9 mouse cellular contexts compared by ENCODE assay signal in genomic region chr1:193625101-193625956, GRCm38 (mm10).
A peak's percentile ranks its signal among the peaks of the same experiment; 100 is the strongest.
DNase-seq lines count a peak whose midpoint lies in the region; ATAC-seq lines count a peak whose summit lies in the region.
"Had no signal": no experiment of that assay in that cellular context is flagged by ENCODE, and none has a peak within 500 bp of the region (broad histone marks: within the 10 kb centered on the region; RNA-seq: fewer than 3 reads in every experiment).

No protein-coding gene starts in this region.

- H3K27me3 ChIP-seq in kidney, embryonic 14.5 days (ENCODE audit: control insufficient read depth, insufficient read depth, low read length): 0 out of 2 replicates have a peak, but pooled peaks cover 3% of the 10 kb centered on the region
- peaks cover 9% of the 10 kb centered on the region; the same call in 1 of the 2 replicates for H3K27me3 ChIP-seq in heart, embryonic 12.5 days (replicated peaks)

- H3K4me1 ChIP-seq in kidney, embryonic 14.5 days (ENCODE audit: control insufficient read depth, insufficient read depth, low read length): no peaks in the 10 kb centered on the region
- peaks cover 31% of the 10 kb centered on the region for H3K4me1 ChIP-seq in heart, embryonic 12.5 days (replicated peaks)
- H3K4me1 ChIP-seq: lung, embryonic 15.5 days had no signal

- DNase-seq in kidney, adult 8-10 months: peak; percentile 59 to 64
- DNase-seq in brain, adult 2 months (ENCODE audit: low read depth, low spot score): peak; percentile 50
- DNase-seq in retina, adult 2 months (ENCODE audit: low read depth, low spot score): peak; percentile 73
- no peak for DNase-seq in thymus, postnatal 25 days
- DNase-seq in spleen, adult 12 weeks (ENCODE audit: low spot score): no peak
- DNase-seq in frontal cortex, postnatal 36 days (ENCODE audit: low spot score in 2 of 2): no peak

- no peak for ATAC-seq in kidney, embryonic 14.5 days (ENCODE audit: low FRiP score, low TSS enrichment)
- ATAC-seq in heart, embryonic 12.5 days (ENCODE audit: insufficient number of reproducible peaks, low FRiP score): no peak

- H3K36me3 ChIP-seq in kidney, embryonic 14.5 days (ENCODE audit: control insufficient read depth, insufficient read depth, low read length): no peaks in the 10 kb centered on the region
- no peaks in the 10 kb centered on the region for H3K36me3 ChIP-seq in heart, embryonic 12.5 days
- H3K36me3 ChIP-seq: lung, embryonic 15.5 days had no signal

- H3K27ac ChIP-seq in kidney, embryonic 14.5 days (ENCODE audit: low read depth, low read length): no peak overlapping the region
- H3K27ac ChIP-seq in heart, embryonic 12.5 days (ENCODE audit: poor library complexity, severe bottlenecking): no peak overlapping the region
- H3K27ac ChIP-seq: lung, embryonic 15.5 days had no signal

- no peak overlapping the region for H3K9ac ChIP-seq in kidney, embryonic 14.5 days (ENCODE audit: low read depth, low read length)
- 0 out of 2 replicates have a peak overlapping the region, but pooled peaks have one; percentile 7 for H3K9ac ChIP-seq in heart, embryonic 12.5 days
- H3K9ac ChIP-seq: lung, embryonic 15.5 days had no signal

- 12% methylated on average over 9 of the region's 9 CpGs for WGBS in kidney, embryonic 14.5 days
- WGBS in heart, embryonic 12.5 days: 6% methylated on average over 9 of the region's 9 CpGs

- no peaks in the 10 kb centered on the region for H3K9me3 ChIP-seq in kidney, embryonic 14.5 days (ENCODE audit: control insufficient read depth, low read length)
- H3K9me3 ChIP-seq in heart, embryonic 12.5 days (replicated peaks): no peaks in the 10 kb centered on the region
- H3K9me3 ChIP-seq: lung, embryonic 15.5 days had no signal

- H3K4me3 ChIP-seq in kidney, embryonic 14.5 days (ENCODE audit: low read length): no peak overlapping the region
- H3K4me3 ChIP-seq in heart, embryonic 12.5 days: no peak overlapping the region
- H3K4me3 ChIP-seq: lung, embryonic 15.5 days had no signal

- no peak overlapping the region for H3K4me2 ChIP-seq in kidney, embryonic 14.5 days (replicated peaks; ENCODE audit: low read depth, low read length)
- H3K4me2 ChIP-seq in heart, embryonic 12.5 days: peak overlapping the region; percentile 33; the same call in 1 of the 2 replicates
- H3K4me2 ChIP-seq: lung, embryonic 15.5 days had no signal

Comparison
In these comparisons a context has a peak if more than half of its experiments do, and no peak if none do; other contexts are left out.
1. DNase-seq: peak in kidney, adult 8-10 months (2 of 2), brain, adult 2 months (single experiment) and retina, adult 2 months (single experiment); none in thymus, postnatal 25 days (single experiment), spleen, adult 12 weeks (single experiment) and frontal cortex, postnatal 36 days (0 of 2).